24 mouse cellular contexts compared by ENCODE assay signal in genomic region chr12:8355011-8355410, GRCm38 (mm10). TPM values are rescaled to one million over a fixed set of nuclear protein-coding genes. Genes with fewer than 3 reads are reported as not detected.
DNase-seq lines count a peak whose midpoint lies in the region; ATAC-seq and TF ChIP-seq lines count a peak whose summit lies in the region.
"Had no signal": no experiment of that assay in that cellular context is flagged by ENCODE, and none has a peak within 500 bp of the region (broad histone marks: within the 10 kb centered on the region; RNA-seq: fewer than 3 reads in every experiment).

No protein-coding gene starts in this region.

- H3K9me3 ChIP-seq in kidney, postnatal 0 days (replicated peaks; ENCODE audit: low read length): no peaks in the 10 kb centered on the region
- peaks cover 2% of the 10 kb centered on the region; the same call in 1 of the 2 replicates for H3K9me3 ChIP-seq in lung, embryonic 16.5 days (ENCODE audit: control insufficient read depth, low read length)
- peaks cover 5% of the 10 kb centered on the region for H3K9me3 ChIP-seq in CH12.LX (replicated peaks; ENCODE audit: low read length)
- no peaks in the 10 kb centered on the region for H3K9me3 ChIP-seq in MEL (replicated peaks; ENCODE audit: insufficient read depth, low read length)
- H3K9me3 ChIP-seq: forebrain, embryonic 15.5 days; midbrain, embryonic 10.5 days; neural tube, embryonic 15.5 days had no signal

- H3K36me3 ChIP-seq in kidney, postnatal 0 days (ENCODE audit: insufficient read depth, low read length): no peaks in the 10 kb centered on the region
- no peaks in the 10 kb centered on the region for H3K36me3 ChIP-seq in lung, embryonic 16.5 days (ENCODE audit: control insufficient read depth, insufficient read depth, low read length)
- H3K36me3 ChIP-seq in CH12.LX (replicated peaks in 1 of 2; ENCODE audit: control insufficient read depth in 1 of 2, insufficient read depth in 1 of 2, low read length in 1 of 2) (no peaks in the 10 kb centered on the region), MEL (ENCODE audit: control insufficient read depth in 1 of 2, insufficient read depth in 2 of 2, low read length in 2 of 2) (no peaks in the 10 kb centered on the region)
- H3K36me3 ChIP-seq: forebrain, embryonic 15.5 days; G1E; hindbrain, embryonic 12.5 days; midbrain, embryonic 10.5 days; neural tube, embryonic 15.5 days had no signal

- peak; percentile 1 for TF ChIP-seq RAD21 in CH12.LX (IDR thresholded peaks at IDR 0.05; ENCODE audit: low read depth, low read length)
- TF ChIP-seq RAD21 in MEL (IDR thresholded peaks at IDR 0.05; ENCODE audit: low read depth, low read length): no peak

- no peak overlapping the region for H3K27ac ChIP-seq in kidney, postnatal 0 days
- peak overlapping the region; percentile 27; the same call in 1 of the 2 replicates for H3K27ac ChIP-seq in lung, embryonic 16.5 days (ENCODE audit: low read length)
- H3K27ac ChIP-seq in CH12.LX (ENCODE audit: insufficient read depth, low read depth) (no peak overlapping the region), MEL (ENCODE audit: control insufficient read depth, low read depth, low read length) (no peak overlapping the region)
- H3K27ac ChIP-seq: forebrain, embryonic 15.5 days; hindbrain, embryonic 12.5 days; macrophage; midbrain, embryonic 10.5 days; neural tube, embryonic 15.5 days had no signal

- no peak for ATAC-seq in kidney, postnatal 0 days (replicated peaks; ENCODE audit: low FRiP score, low read depth)
- no peak for ATAC-seq in lung, embryonic 16.5 days (ENCODE audit: low read depth)
- ATAC-seq: forebrain, embryonic 15.5 days; inflammation-experienced regulatory T-cells, adult 6 months had no signal

- no peak overlapping the region for H3K4me3 ChIP-seq in kidney, postnatal 0 days (replicated peaks; ENCODE audit: low read depth, low read length)
- no peak overlapping the region for H3K4me3 ChIP-seq in lung, embryonic 16.5 days (ENCODE audit: low read length)
- H3K4me3 ChIP-seq in lung, adult 2 months (replicated peaks; ENCODE audit: extremely low read depth, low read depth, low read length): no peak overlapping the region
- H3K4me3 ChIP-seq in CH12.LX (replicated peaks in 1 of 3; ENCODE audit: low read depth in 2 of 3, low read length in 2 of 3, poor library complexity in 1 of 3): no peak overlapping the region
- H3K4me3 ChIP-seq in MEL (ENCODE audit: control insufficient read depth in 1 of 2, insufficient read depth in 1 of 2, low read depth in 2 of 2, low read length in 2 of 2): no peak overlapping the region
- H3K4me3 ChIP-seq: forebrain, embryonic 15.5 days; hindbrain, embryonic 12.5 days; midbrain, embryonic 10.5 days; neural tube, embryonic 15.5 days had no signal

- H3K4me2 ChIP-seq in kidney, postnatal 0 days (ENCODE audit: low read length): no peak overlapping the region
- H3K4me2 ChIP-seq in lung, embryonic 16.5 days (ENCODE audit: low read depth, low read length): no peak overlapping the region
- no peak overlapping the region for H3K4me2 ChIP-seq in CH12.LX (ENCODE audit: insufficient read depth, low read depth, poor library complexity, severe bottlenecking)
- H3K4me2 ChIP-seq: forebrain, embryonic 15.5 days; hindbrain, embryonic 12.5 days; neural tube, embryonic 15.5 days had no signal

- dilution Hi-C loops in CH12.LX (cut with MboI; ENCODE audit: extremely low pct_ligation_motif_present, extremely low pct_unique_long_range_greater_than_20kb, low sequenced_read_pairs): no loop called here

- peak; percentile 21; the same call in 1 of the 2 replicates for TF ChIP-seq CTCF in kidney, postnatal 0 days (IDR thresholded peaks at IDR 0.05; ENCODE audit: low read depth)
- no peak for TF ChIP-seq CTCF in lung, adult 2 months (IDR thresholded peaks at IDR 0.05; ENCODE audit: insufficient read depth, low read length)
- TF ChIP-seq CTCF in CH12.LX (conservative IDR thresholded peaks at IDR 0.05 in 1 of 2, IDR thresholded peaks at IDR 0.05 in 1 of 2; ENCODE audit: low read depth in 2 of 2, low read length in 2 of 2) (peak in 1 of 2 experiments; percentile 16; a peak in 2 of 4 replicates), MEL (IDR thresholded peaks at IDR 0.05 in 2 of 3, conservative IDR thresholded peaks at IDR 0.05 in 1 of 3; ENCODE audit: control insufficient read depth in 1 of 3, insufficient read depth in 1 of 3, low read depth in 2 of 3, low read length in 3 of 3, poor library complexity in 1 of 3, severe bottlenecking in 1 of 3) (peak in 1 of 3 experiments; percentile 16; a peak in 1 of 6 replicates)

- no peaks in the 10 kb centered on the region for H3K27me3 ChIP-seq in kidney, postnatal 0 days (ENCODE audit: insufficient read depth, low read length)
- H3K27me3 ChIP-seq in lung, embryonic 16.5 days (ENCODE audit: control insufficient read depth, insufficient read depth, low read depth, low read length): no peaks in the 10 kb centered on the region
- no peaks in the 10 kb centered on the region for H3K27me3 ChIP-seq in CH12.LX (replicated peaks)
- peaks cover 0 to 2% of the 10 kb centered on the region in 2 experiments; a peak in 2 of 4 replicates for H3K27me3 ChIP-seq in MEL (ENCODE audit: control insufficient read depth in 1 of 2, insufficient read depth in 2 of 2, low read length in 2 of 2)
- H3K27me3 ChIP-seq: forebrain, embryonic 15.5 days; hindbrain, embryonic 12.5 days; neural tube, embryonic 15.5 days had no signal

- H3K9ac ChIP-seq in kidney, postnatal 0 days (ENCODE audit: low read depth, low read length): no peak overlapping the region
- H3K9ac ChIP-seq in lung, embryonic 16.5 days (ENCODE audit: low read length): no peak overlapping the region
- no peak overlapping the region for H3K9ac ChIP-seq in CH12.LX (ENCODE audit: insufficient read depth, low read depth)
- no peak overlapping the region for H3K9ac ChIP-seq in MEL (ENCODE audit: control insufficient read depth, low read depth, low read length, poor library complexity, severe bottlenecking)
- H3K9ac ChIP-seq: forebrain, embryonic 15.5 days; hindbrain, embryonic 12.5 days; neural tube, embryonic 15.5 days had no signal

- DNase-seq in kidney, postnatal 0 days (ENCODE audit: low spot score): no peak
- no peak for DNase-seq in kidney, postnatal 36 days
- DNase-seq in lung, adult 2 months: no peak
- no peak for DNase-seq in CH12.LX (ENCODE audit: extremely low read depth)
- peak; percentile 15 for DNase-seq in MEL (ENCODE audit: low read depth, low spot score)
- DNase-seq in adrenal gland, adult 8-10 months: no peak
- DNase-seq in ovary, postnatal 10 days (ENCODE audit: low spot score): no peak
- DNase-seq: adrenal gland, postnatal 36 days; cerebellum, adult 9-10 months; gastrocnemius, postnatal 14 days; heart, adult 18-20 months; kidney, adult 8-10 months; kidney, postnatal 14 days had no signal

- no peaks in the 10 kb centered on the region for H3K79me2 ChIP-seq in CH12.LX (replicated peaks; ENCODE audit: control insufficient read depth, extremely low read depth, insufficient read depth, poor library complexity, severe bottlenecking)
- H3K79me2 ChIP-seq in MEL (ENCODE audit: control insufficient read depth, insufficient read depth, low read length, poor library complexity): no peaks in the 10 kb centered on the region

- TF ChIP-seq EP300 in CH12.LX (IDR thresholded peaks at IDR 0.05; ENCODE audit: low read length) (no peak), MEL (IDR thresholded peaks at IDR 0.05; ENCODE audit: low read depth in 1 of 2, low read length in 2 of 2) (no peak)

- peaks cover 2% of the 10 kb centered on the region for H3K4me1 ChIP-seq in kidney, postnatal 0 days (replicated peaks; ENCODE audit: insufficient read depth, low read length)
- H3K4me1 ChIP-seq in lung, embryonic 16.5 days (replicated peaks; ENCODE audit: control insufficient read depth, insufficient read depth, low read length): peaks cover 23% of the 10 kb centered on the region
- peaks cover 27% of the 10 kb centered on the region for H3K4me1 ChIP-seq in lung, adult 2 months (ENCODE audit: control insufficient read depth, insufficient read depth, low read length)
- peaks cover 30 to 76% of the 10 kb centered on the region in 2 experiments for H3K4me1 ChIP-seq in CH12.LX (ENCODE audit: control insufficient read depth in 1 of 2, insufficient read depth in 2 of 2)
- no peaks in the 10 kb centered on the region for H3K4me1 ChIP-seq in MEL (ENCODE audit: control insufficient read depth in 1 of 2, insufficient read depth in 2 of 2, low read length in 2 of 2)
- H3K4me1 ChIP-seq: hindbrain, embryonic 12.5 days had no signal

- 94% methylated on average over 4 of the region's 4 CpGs for WGBS in kidney, postnatal 0 days
- 93% methylated on average over 4 of the region's 4 CpGs for WGBS in lung, embryonic 16.5 days
- 96% methylated on average over 4 of the region's 4 CpGs for WGBS in lung, adult 2 months

- no peak for TF ChIP-seq POLR2A in lung, adult 2 months (IDR thresholded peaks at IDR 0.05; ENCODE audit: borderline replicate concordance, extremely low read depth, low read depth, low read length)
- TF ChIP-seq POLR2A in CH12.LX (IDR thresholded peaks at IDR 0.05; ENCODE audit: low read depth, low read length) (no peak), MEL (IDR thresholded peaks at IDR 0.05; ENCODE audit: control insufficient read depth in 1 of 2, insufficient read depth in 1 of 2, low read depth in 1 of 2, low read length in 2 of 2, poor library complexity in 1 of 2) (no peak)

- in situ Hi-C loops in CH12.LX (cut with MboI; ENCODE audit: low pct_ligation_motif_present, low pct_unique_long_range_greater_than_20kb, low sequenced_read_pairs): no loop called here

RNA-seq across cellular contexts. Expression of gene Hs1bp3, which starts 41.8 kb away (rescaled TPM):
- 10.2 and 12.2 TPM in 2 replicates for polyA plus RNA-seq in kidney, postnatal 0 days (2015; fragmentation: Nextera tagmentation; extraction: Ambion mirVana)
- polyA plus RNA-seq in lung, embryonic 16.5 days (2015; fragmentation: Nextera tagmentation; extraction: Ambion mirVana): 16.4 and 16.9 TPM in 2 replicates
- 21.7 and 25.8 TPM in 2 replicates for polyA plus RNA-seq in lung, adult 2 months (2012; rRNA removed)
- 4.0 and 4.7 TPM in 2 replicates for total RNA-seq in CH12.LX (2012; rRNA removed)
- total RNA-seq in CH12.LX (2014; rRNA removed): 2.6 and 2.9 TPM in 2 replicates
- polyA plus RNA-seq in CH12.LX (2012; ENCODE audit: insufficient read length, low read depth): 8.2 and 10.1 TPM in 2 replicates
- 4.7 and 5.4 TPM in 2 replicates for total RNA-seq in MEL (2012; rRNA removed)
- polyA plus RNA-seq in MEL (2012; ENCODE audit: insufficient read depth in 1 of 2, insufficient read length in 2 of 2, low read depth in 1 of 2, low replicate concordance in 2 of 2, missing spikeins in 1 of 2): 10 to 100 TPM in 1 of 2 experiments, not detected in 1; 17.4 TPM
- total RNA-seq in adrenal gland, adult 8-10 months (2022): 10 to 100 TPM; 18.4 to 33.8 (median 20.6) TPM

RNA-seq across cellular contexts. Expression of gene Gdf7, which starts 53.3 kb away (rescaled TPM):
- polyA plus RNA-seq in kidney, postnatal 0 days (2015; fragmentation: Nextera tagmentation; extraction: Ambion mirVana): 2.3 and 3.1 TPM in 2 replicates
- polyA plus RNA-seq in lung, embryonic 16.5 days (2015; fragmentation: Nextera tagmentation; extraction: Ambion mirVana): not detected in 2 replicates
- 0.24 and 0.25 TPM in 2 replicates for polyA plus RNA-seq in lung, adult 2 months (2012; rRNA removed)
- not detected in 2 replicates for total RNA-seq in CH12.LX (2012; rRNA removed)
- total RNA-seq in CH12.LX (2014; rRNA removed): not detected in 2 replicates
- polyA plus RNA-seq in CH12.LX (2012; ENCODE audit: insufficient read length, low read depth): not detected in 2 replicates
- total RNA-seq in MEL (2012; rRNA removed): not detected in 2 replicates
- not detected for polyA plus RNA-seq in MEL (2012; ENCODE audit: insufficient read depth in 1 of 2, insufficient read length in 2 of 2, low read depth in 1 of 2, low replicate concordance in 2 of 2, missing spikeins in 1 of 2)
- under 1 TPM in 1 of 4 experiments, not detected in 3; 0.23 TPM for total RNA-seq in adrenal gland, adult 8-10 months (2022)
- total RNA-seq: adrenal gland, postnatal 36 days; G1E; gastrocnemius, postnatal 14 days had no signal
- polyA plus RNA-seq: G1E; heart, embryonic 14.5 days; inflammation-experienced regulatory T-cells, adult 6 months; liver, embryonic 16.5 days; macrophage; small intestine, adult 2 months had no signal
